Mouse (Mus musculus) liver, adult 2 months (tissue): Measurements from ENCODE around the gene Stox1. TPM values are rescaled to one million over a fixed set of nuclear protein-coding genes. Genes with fewer than 3 reads are reported as not detected.

Experiments
- DNase-seq: peaks from one replicate; pipeline ENCODE4 v3.0.0-alpha.2; 2011; ENCODE audit warnings: low read depth, low spot score; ENCODE audit errors: extremely low read depth
- H3K27ac ChIP-seq: fragments of 200-500 bp; replicated peaks from 2 replicates; pipeline ENCODE4 v1.5.1; 2012; ENCODE audit warnings: low read depth, mild to moderate bottlenecking, control low read depth, inconsistent platforms, low read length; ENCODE audit not compliant: insufficient read depth
- H3K27me3 ChIP-seq: fragments of 200-500 bp; 2 replicates; pipeline ENCODE4 v1.6.1; 2012; ENCODE audit warnings: mild to moderate bottlenecking, moderate library complexity, low read length, inconsistent platforms; ENCODE audit not compliant: control insufficient read depth, insufficient read depth
- H3K36me3 ChIP-seq: fragments of 200-500 bp; 2 replicates; pipeline ENCODE4 v1.6.1; 2012; ENCODE audit warnings: low read length, inconsistent platforms; ENCODE audit not compliant: control insufficient read depth, insufficient read depth
- H3K4me1 ChIP-seq: fragments of 200-500 bp; 2 replicates; pipeline ENCODE4 v1.6.1; 2011; ENCODE audit warnings: low read length; ENCODE audit not compliant: control insufficient read depth, insufficient read depth
- H3K4me3 ChIP-seq: fragments of 200-500 bp; 2 replicates; pipeline ENCODE4 v1.5.1; 2011; ENCODE audit warnings: low read depth, mild to moderate bottlenecking, control low read depth, low read length, moderate library complexity; ENCODE audit not compliant: insufficient read depth
- H3K79me2 ChIP-seq: fragments of 200-500 bp; 2 replicates; pipeline ENCODE4 v1.6.1; 2012; ENCODE audit warnings: inconsistent platforms, mild to moderate bottlenecking, low read length, moderate library complexity; ENCODE audit not compliant: control insufficient read depth, insufficient read depth
- H3K9ac ChIP-seq: fragments of 200-500 bp; 2 replicates; pipeline ENCODE4 v1.6.1; 2012; ENCODE audit warnings: low read depth, mild to moderate bottlenecking, control low read depth, inconsistent platforms, low read length
- CTCF ChIP-seq: fragments of 200-500 bp; IDR thresholded peaks from 2 replicates; pipeline ENCODE4 v1.5.1; 2011; ENCODE audit warnings: low read depth, low read length, control low read depth
- POLR2A ChIP-seq: fragments of 200-500 bp; IDR thresholded peaks from 2 replicates; pipeline ENCODE4 v1.6.1; 2011; ENCODE audit warnings: low read length, control low read depth; ENCODE audit not compliant: insufficient read depth; ENCODE audit errors: extremely low read depth
- WGBS: fragments of 180-500 bp; shearing (Covaris S2); methylation state at CpG from one replicate; pipeline ENCODE4 v1.1.7; 2018; 5-methylcytosine and 5-hydroxymethylcytosine counted together
- polyA plus RNA-seq: library from polyadenylated mRNA; depleted of rRNA; stranded (reverse); fragments of >200 nt; gene quantifications from 2 replicates; pipeline ENCODE4 v1.2.3, GENCODE M21; 2012; rRNA removed
- total RNA-seq: library from RNA; depleted of rRNA; stranded (reverse); fragments of >200 nt; gene quantifications from 2 replicates; pipeline ENCODE4 v1.2.3, GENCODE M21; 2014; rRNA removed

Gene Stox1
- total and polyA plus RNA-seq, 2 experiments, result 0.06 to 0.18 TPM

DNA sequence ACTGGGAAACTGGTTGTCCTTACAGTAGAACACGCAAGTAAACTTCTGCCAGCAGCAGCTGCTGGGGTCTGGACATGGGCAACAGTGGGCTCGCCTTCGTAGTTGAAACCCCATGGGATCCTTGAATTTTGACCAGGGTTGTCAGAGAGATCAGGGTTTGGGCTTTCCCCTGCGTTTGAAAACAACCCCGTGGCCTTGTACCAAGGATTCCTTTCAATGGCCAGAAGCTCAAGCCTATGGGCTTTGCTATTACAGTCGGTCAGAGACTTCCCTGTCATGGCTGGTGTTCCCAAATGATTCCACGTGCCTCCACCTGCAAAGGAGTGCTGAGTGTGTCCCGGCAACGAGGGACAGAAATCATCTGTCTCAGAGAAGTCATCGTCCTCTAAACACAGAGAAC is 61.8 kb downstream of the Stox1 start:
- DNase-seq, result no peak
- H3K27ac ChIP-seq, result peak overlapping the region; percentile 75
- H3K79me2 ChIP-seq, result no peaks in the 10 kb centered on the region
- TF ChIP-seq POLR2A (no peak), CTCF (no peak)
- WGBS, result 87% methylated on average over 10 of the region's 10 CpGs
- no peaks in the 10 kb centered on the region for H3K36me3 ChIP-seq
- no peak overlapping the region for H3K9ac ChIP-seq
- H3K27me3 ChIP-seq, result no peaks in the 10 kb centered on the region
- H3K4me1 ChIP-seq, result no peaks in the 10 kb centered on the region
- no peak overlapping the region for H3K4me3 ChIP-seq

- Histone ChIP-seq H3K27ac (no peak overlapping the region), H3K79me2 (no peaks in the 10 kb centered on the region), H3K4me3 (no peak overlapping the region), H3K36me3 (no peaks in the 10 kb centered on the region), H3K4me1 (peaks cover 4% of the 10 kb centered on the region; the same call in 1 of the 2 replicates), H3K27me3 (no peaks in the 10 kb centered on the region), H3K9ac (no peak overlapping the region)
- TF ChIP-seq POLR2A (no peak), CTCF (no peak)
- WGBS, result 81% methylated on average over 7 of the region's 7 CpGs
- no peak for DNase-seq
These were observed 69.2 kb downstream of the Stox1 start for GRCm38 (mm10) chr10:62656711-62657110.

- Histone ChIP-seq H3K79me2 (peaks cover 11% of the 10 kb centered on the region; the same call in 1 of the 2 replicates), H3K27ac (peak overlapping the region; percentile 71), H3K36me3 (peaks cover 2% of the 10 kb centered on the region; the same call in 1 of the 2 replicates), H3K4me1 (peaks cover 11% of the 10 kb centered on the region), H3K27me3 (no peaks in the 10 kb centered on the region), H3K4me3 (peak overlapping the region; percentile 93), H3K9ac (peak overlapping the region; percentile 57)
- no peak for DNase-seq
- no peak for TF ChIP-seq CTCF
- TF ChIP-seq POLR2A, result no peak
- WGBS, result 16% methylated on average over 3 of the region's 3 CpGs
These were observed 74.0 kb downstream of the Stox1 start for GRCm38 (mm10) chr10:62651961-62652360.

DNA sequence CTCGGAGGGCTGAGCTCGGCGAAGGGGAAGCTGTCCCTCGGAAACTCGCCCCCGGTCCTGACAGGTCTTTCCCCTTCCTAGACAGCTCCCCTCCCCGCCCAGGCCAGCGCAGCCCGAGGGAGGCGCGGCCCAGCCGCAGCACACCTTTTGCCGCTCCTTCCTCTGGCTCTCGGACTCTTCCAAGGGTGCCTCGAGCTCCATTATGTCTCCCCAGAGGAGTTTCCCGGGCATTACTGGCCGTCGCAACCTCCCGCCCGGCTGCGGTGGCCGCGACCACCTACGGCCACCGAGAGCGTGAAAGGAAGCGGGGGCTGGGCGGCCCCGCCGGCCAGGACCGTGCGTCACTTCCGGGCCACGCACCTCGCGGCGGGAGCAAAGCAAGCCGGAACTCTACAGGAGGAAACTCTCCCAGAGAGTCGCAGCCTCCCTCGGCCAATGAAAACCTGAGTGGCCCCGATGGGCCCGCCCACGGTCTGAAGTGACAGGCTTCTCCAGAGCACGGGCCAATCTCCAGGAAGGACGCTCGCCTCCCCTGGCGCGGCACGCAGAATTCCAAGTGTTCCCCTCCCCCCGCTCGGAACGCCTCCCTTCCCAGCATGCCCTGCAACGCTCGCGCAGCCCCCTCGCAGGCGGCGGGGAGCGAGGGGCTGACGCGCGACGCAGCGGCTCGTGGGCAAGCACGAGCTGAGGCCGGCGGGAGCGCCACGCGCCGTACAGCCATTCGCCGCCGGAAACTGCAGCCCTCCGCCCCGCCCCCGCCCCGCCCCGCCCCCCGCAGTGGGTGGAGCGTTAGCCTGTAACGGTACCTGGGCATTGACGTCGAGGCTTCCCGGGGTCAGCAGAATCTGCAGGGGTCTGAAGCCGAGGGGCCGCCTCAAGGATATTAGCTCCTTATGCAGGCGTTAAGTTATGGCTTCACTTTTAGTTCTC is 74.8 kb downstream of the Stox1 start, which contains the start of gene Ddx50:
Gene Ddx50, minus strand, starts transcription at position 338 of the 930 bp plus-strand sequence.
- Histone ChIP-seq H3K4me1 (peaks cover 11% of the 10 kb centered on the region), H3K9ac (peak within 1 kb of the TSS; percentile 91), H3K36me3 (peaks cover 9% of the 10 kb centered on the region), H3K27ac (peak within 1 kb of the TSS; percentile 92), H3K79me2 (peaks cover 11% of the 10 kb centered on the region; the same call in 1 of the 2 replicates), H3K4me3 (peak within 1 kb of the TSS; percentile 93), H3K27me3 (no peaks in the 10 kb centered on the region)
- peak; percentile 94 for DNase-seq
- under 1% methylated on average over 89 of the region's 89 CpGs for WGBS
- peak; percentile 55; the same call in 1 of the 2 replicates for TF ChIP-seq POLR2A
- TF ChIP-seq CTCF, result no peak

DNA sequence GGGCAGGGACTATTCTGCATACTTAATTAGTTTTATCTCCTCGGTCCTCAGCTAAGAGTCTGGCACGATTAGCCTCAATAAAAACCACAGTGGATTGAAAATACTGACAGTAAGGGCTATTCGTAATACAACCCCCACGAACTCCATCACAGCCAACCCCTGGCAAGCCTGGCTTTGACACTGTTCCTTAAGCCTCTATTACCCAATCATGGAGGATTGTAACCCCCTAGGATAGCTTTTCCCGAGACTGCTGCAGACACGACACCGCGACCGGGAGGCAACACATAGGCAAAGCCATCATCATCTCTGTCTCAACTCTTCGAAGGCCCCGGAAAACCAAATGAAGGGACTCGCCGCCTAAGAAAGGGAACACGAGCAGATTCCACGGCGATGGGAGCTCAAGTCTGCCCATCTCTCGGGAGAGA is 75.6 kb downstream of the Stox1 start:
- TF ChIP-seq CTCF (no peak), POLR2A (no peak)
- peaks cover 11% of the 10 kb centered on the region for H3K4me1 ChIP-seq
- peak overlapping the region; percentile 91 for H3K9ac ChIP-seq
- peak; percentile 23 for DNase-seq
- peaks cover 12% of the 10 kb centered on the region for H3K36me3 ChIP-seq
- H3K79me2 ChIP-seq, result peaks cover 11% of the 10 kb centered on the region; the same call in 1 of the 2 replicates
- WGBS, result under 1% methylated on average over 17 of the region's 17 CpGs
- H3K4me3 ChIP-seq, result peak overlapping the region; percentile 93
- H3K27ac ChIP-seq, result peak overlapping the region; percentile 87
- no peaks in the 10 kb centered on the region for H3K27me3 ChIP-seq

Other genes starting within 250 kb of the Stox1 start
- 34.1 and 39.7 TPM in 2 replicates for gene Vps26a, start 239.3 kb downstream of the Stox1 start, total RNA-seq
- gene Vps26a, start 239.3 kb downstream of the Stox1 start, polyA plus RNA-seq, result 7.2 and 7.7 TPM in 2 replicates
- 11.9 and 15.9 TPM in 2 replicates for gene Srgn, start 198.7 kb downstream of the Stox1 start, total RNA-seq
- 4.3 and 5.0 TPM in 2 replicates for gene Srgn, start 198.7 kb downstream of the Stox1 start, polyA plus RNA-seq
- gene Kif1bp, start 147.7 kb downstream of the Stox1 start, total RNA-seq, result 8.3 and 8.6 TPM in 2 replicates
- 8.2 and 9.8 TPM in 2 replicates for gene Kif1bp, start 147.7 kb downstream of the Stox1 start, polyA plus RNA-seq
- gene Ddx21, start 123.8 kb downstream of the Stox1 start, total RNA-seq, result 10.9 and 11.8 TPM in 2 replicates
- gene Ddx21, start 123.8 kb downstream of the Stox1 start, polyA plus RNA-seq, result 5.8 and 7.2 TPM in 2 replicates
- gene Ddx50, start 74.9 kb downstream of the Stox1 start, total RNA-seq, result 41.6 and 53.6 TPM in 2 replicates
- 8.1 and 10.3 TPM in 2 replicates for gene Ddx50, start 74.9 kb downstream of the Stox1 start, polyA plus RNA-seq
- gene Ccar1, start 66.2 kb upstream of the Stox1 start, total RNA-seq, result 23.0 and 28.3 TPM in 2 replicates
- gene Ccar1, start 66.2 kb upstream of the Stox1 start, polyA plus RNA-seq, result 21.3 and 30.1 TPM in 2 replicates
- gene Tet1, start 182.9 kb upstream of the Stox1 start, total RNA-seq, result 0.18 and 0.47 TPM in 2 replicates
- 0.05 and 0.11 TPM in 2 replicates for gene Tet1, start 182.9 kb upstream of the Stox1 start, polyA plus RNA-seq
- gene Slc25a16, start 194.5 kb upstream of the Stox1 start, total RNA-seq, result 41.8 and 42.8 TPM in 2 replicates
- gene Slc25a16, start 194.5 kb upstream of the Stox1 start, polyA plus RNA-seq, result 49.0 and 66.2 TPM in 2 replicates
- gene Dna2, start 220.9 kb upstream of the Stox1 start, total RNA-seq, result 6.4 and 11.2 TPM in 2 replicates
- gene Dna2, start 220.9 kb upstream of the Stox1 start, polyA plus RNA-seq, result 4.9 and 6.5 TPM in 2 replicates